Mouse (Mus musculus) inflammation-experienced regulatory T-cells, adult 6 months (primary cell): ENCODE measurements around the gene Agmat. TPM values are rescaled to one million over a fixed set of nuclear protein-coding genes. Genes with fewer than 3 reads are reported as not detected.

Experiments
- ATAC-seq: one replicate; pipeline ENCODE4 v1.8.0; 2017
- polyA plus RNA-seq, 3 experiments: library from polyadenylated mRNA; unstranded; fragments of 100-300 nt; shearing (Covaris generic); gene quantifications; one replicate each; pipeline ENCODE4 v1.2.1; 2017

The Agmat gene
- not detected for polyA plus RNA-seq

- ATAC-seq: no peak
These were observed at the start of gene Agmat for GRCm38 (mm10) chr4:141746578-141747346. Agmat (plus strand) TSS chr4:141746672.

- no peak for ATAC-seq
These were observed 41.8 kb upstream of the Agmat start for GRCm38 (mm10) chr4:141704625-141705024.

GRCm38 (mm10) chr4:141705331-141705730 is 41.1 kb upstream of the Agmat start:
- no peak for ATAC-seq

- ATAC-seq: no peak
These were observed 38.5 kb upstream of the Agmat start for GRCm38 (mm10) chr4:141708005-141708404.

- ATAC-seq: no peak
These were observed 37.5 kb upstream of the Agmat start for GRCm38 (mm10) chr4:141708971-141709370.

- ATAC-seq: no peak
These were observed 35.2 kb upstream of the Agmat start for GRCm38 (mm10) chr4:141711250-141711649.

GRCm38 (mm10) chr4:141713598-141714142 is 32.8 kb upstream of the Agmat start:
- ATAC-seq: no peak

GRCm38 (mm10) chr4:141715027-141715426 is 31.4 kb upstream of the Agmat start:
- no peak for ATAC-seq

- ATAC-seq: no peak
These were observed 28.8 kb upstream of the Agmat start for GRCm38 (mm10) chr4:141717633-141718032.

GRCm38 (mm10) chr4:141719304-141719703 is 27.2 kb upstream of the Agmat start:
- ATAC-seq: no peak

- ATAC-seq: peak; percentile 46
These were observed 25.5 kb upstream of the Agmat start for GRCm38 (mm10) chr4:141720761-141721523.

GRCm38 (mm10) chr4:141721961-141722360 is 24.5 kb upstream of the Agmat start:
- no peak for ATAC-seq

GRCm38 (mm10) chr4:141722731-141723672 is 23.5 kb upstream of the Agmat start, which contains the start of gene Ddi2:
Ddi2 (minus strand) TSS chr4:141723419.
- peak; percentile 86 for ATAC-seq

- peak; percentile 9 for ATAC-seq
These were observed 22.8 kb upstream of the Agmat start for GRCm38 (mm10) chr4:141723673-141724068.

- ATAC-seq: no peak
These were observed 21.9 kb upstream of the Agmat start for GRCm38 (mm10) chr4:141724594-141724993.

GRCm38 (mm10) chr4:141725277-141725676 is 21.2 kb upstream of the Agmat start:
- no peak for ATAC-seq

- ATAC-seq: no peak
These were observed 20.7 kb upstream of the Agmat start for GRCm38 (mm10) chr4:141725738-141726137.

- ATAC-seq: no peak
These were observed 17.2 kb upstream of the Agmat start for GRCm38 (mm10) chr4:141729266-141729665.

GRCm38 (mm10) chr4:141730401-141730800 is 16.1 kb upstream of the Agmat start:
- ATAC-seq: no peak

- no peak for ATAC-seq
These were observed 14.7 kb upstream of the Agmat start for GRCm38 (mm10) chr4:141731766-141732165.

- ATAC-seq: peak; percentile 100
These were observed 11.8 kb upstream of the Agmat start for GRCm38 (mm10) chr4:141734446-141735205.

- ATAC-seq: no peak
These were observed 11.3 kb upstream of the Agmat start for GRCm38 (mm10) chr4:141735206-141735560.
